In the genomic region with DNA sequence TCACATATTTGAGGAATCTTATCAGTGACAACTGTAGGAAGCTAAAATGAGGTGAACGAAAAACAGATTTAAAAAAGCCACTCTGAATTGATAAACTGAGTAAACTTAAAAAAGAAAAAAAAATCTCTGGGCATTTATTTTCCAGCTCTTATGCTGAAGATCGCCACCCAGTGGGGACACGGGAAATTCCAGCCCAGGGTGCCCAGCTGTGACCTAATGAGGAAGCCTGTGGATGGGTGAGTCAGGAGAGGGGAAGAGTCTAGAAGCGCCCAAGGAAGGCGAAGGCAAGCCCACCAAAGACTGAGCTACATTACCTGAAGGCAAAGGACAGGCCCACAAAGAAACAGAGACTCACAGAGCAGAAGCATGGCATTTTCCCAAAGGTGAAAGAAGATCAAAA, we compare ENCODE assay signal across 9 mouse cellular contexts.
DNase-seq lines count a peak whose midpoint lies in the region; ATAC-seq and TF ChIP-seq lines count a peak whose summit lies in the region.
"Had no signal": no experiment of that assay in that cellular context is flagged by ENCODE, and none has a peak within 500 bp of the region (broad histone marks: within the 10 kb centered on the region; RNA-seq: fewer than 3 reads in every experiment).

No protein-coding gene starts in this region.

- H3K27me3 ChIP-seq in forebrain, postnatal 0 days (ENCODE audit: insufficient read depth, low read length) = no peaks in the 10 kb centered on the region
- no peaks in the 10 kb centered on the region for H3K27me3 ChIP-seq in kidney, embryonic 16.5 days (ENCODE audit: insufficient read depth, low read length)
- H3K27me3 ChIP-seq in lung, embryonic 15.5 days = no peaks in the 10 kb centered on the region

- no peak overlapping the region for H3K9ac ChIP-seq in forebrain, postnatal 0 days
- no peak overlapping the region; the same call in 1 of the 2 replicates for H3K9ac ChIP-seq in kidney, embryonic 16.5 days (replicated peaks; ENCODE audit: low read length)
- H3K9ac ChIP-seq in lung, embryonic 15.5 days = no peak overlapping the region

- peak; percentile 64 for TF ChIP-seq CTCF in forebrain, postnatal 0 days (IDR thresholded peaks at IDR 0.05; ENCODE audit: low read depth)

- H3K4me3 ChIP-seq in forebrain, postnatal 0 days (ENCODE audit: low read depth, low read length) = no peak overlapping the region
- H3K4me3 ChIP-seq in kidney, embryonic 16.5 days (ENCODE audit: low read length) = no peak overlapping the region
- no peak overlapping the region for H3K4me3 ChIP-seq in lung, embryonic 15.5 days

- 27% methylated on average over 5 of the region's 5 CpGs for WGBS in forebrain, postnatal 0 days
- 36% methylated on average over 5 of the region's 5 CpGs for WGBS in kidney, embryonic 16.5 days
- WGBS in lung, embryonic 15.5 days = 18% methylated on average over 5 of the region's 5 CpGs

- H3K27ac ChIP-seq in forebrain, postnatal 0 days (ENCODE audit: low read depth, low read length) = no peak overlapping the region
- no peak overlapping the region for H3K27ac ChIP-seq in kidney, embryonic 16.5 days (ENCODE audit: low read length)
- H3K27ac ChIP-seq in lung, embryonic 15.5 days = no peak overlapping the region
- H3K27ac ChIP-seq: macrophage had no signal

- no peak for ATAC-seq in forebrain, postnatal 0 days
- ATAC-seq in kidney, embryonic 16.5 days (ENCODE audit: low FRiP score, low TSS enrichment) = 0 out of 2 replicates have a peak, but pooled peaks have one; percentile 60
- peak; percentile 62; the same call in 1 of the 2 replicates for ATAC-seq in lung, embryonic 15.5 days (ENCODE audit: borderline replicate concordance, extremely low read depth, low FRiP score, low TSS enrichment)

- H3K36me3 ChIP-seq in forebrain, postnatal 0 days (ENCODE audit: insufficient read depth) = no peaks in the 10 kb centered on the region
- no peaks in the 10 kb centered on the region for H3K36me3 ChIP-seq in kidney, embryonic 16.5 days (ENCODE audit: insufficient read depth, low read length)
- H3K36me3 ChIP-seq in lung, embryonic 15.5 days = no peaks in the 10 kb centered on the region

- no peak overlapping the region for H3K4me2 ChIP-seq in forebrain, postnatal 0 days (ENCODE audit: low read depth)
- no peak overlapping the region for H3K4me2 ChIP-seq in kidney, embryonic 16.5 days (replicated peaks; ENCODE audit: low read depth, low read length)
- H3K4me2 ChIP-seq in lung, embryonic 15.5 days = peak overlapping the region; percentile 13; the same call in 1 of the 2 replicates

- DNase-seq in left cerebral cortex, adult 18-20 months (ENCODE audit: low spot score in 2 of 2) = peak; percentile 34 to 64
- DNase-seq in left cerebral cortex, adult 11 months (ENCODE audit: low spot score) = no peak
- DNase-seq in adrenal gland, adult 18-20 months (ENCODE audit: low spot score in 2 of 2) = peak; percentile 33 to 34
- DNase-seq in forebrain, postnatal 0 days = peak; percentile 58
- DNase-seq in urinary bladder, adult 2 months (ENCODE audit: low spot score) = peak; percentile 28
- DNase-seq in spleen, adult 12 weeks (ENCODE audit: low spot score) = no peak

- H3K9me3 ChIP-seq in forebrain, postnatal 0 days (ENCODE audit: low read length) = no peaks in the 10 kb centered on the region
- peaks cover 3% of the 10 kb centered on the region; the same call in 1 of the 2 replicates for H3K9me3 ChIP-seq in kidney, embryonic 16.5 days (ENCODE audit: low read length)
- no peaks in the 10 kb centered on the region for H3K9me3 ChIP-seq in lung, embryonic 15.5 days

- H3K4me1 ChIP-seq in forebrain, postnatal 0 days (ENCODE audit: insufficient read depth) = no peaks in the 10 kb centered on the region
- H3K4me1 ChIP-seq in kidney, embryonic 16.5 days (ENCODE audit: insufficient read depth, low read length) = peaks cover 4% of the 10 kb centered on the region; the same call in 1 of the 2 replicates
- H3K4me1 ChIP-seq in lung, embryonic 15.5 days = 0 out of 2 replicates have a peak, but pooled peaks cover 3% of the 10 kb centered on the region

Comparison
In these comparisons a context has a peak if more than half of its experiments do, and no peak if none do; other contexts are left out.
1. DNase-seq: peak in left cerebral cortex, adult 18-20 months (2 of 2), adrenal gland, adult 18-20 months (2 of 2), forebrain, postnatal 0 days (single experiment) and urinary bladder, adult 2 months (single experiment); none in left cerebral cortex, adult 11 months (single experiment) and spleen, adult 12 weeks (single experiment).